Mouse (Mus musculus) thymus, adult 2 months (tissue): Measurements from ENCODE around the gene Col4a2.

Source experiments
- CTCF ChIP-seq: fragments of 200-500 bp; IDR thresholded peaks from 2 replicates; pipeline ENCODE4 v1.5.1; 2012; ENCODE audit warnings: mild to moderate bottlenecking, control low read depth, low read length, moderate library complexity, borderline replicate concordance; ENCODE audit not compliant: control insufficient read depth, poor library complexity, insufficient read depth; ENCODE audit errors: extremely low read depth
- POLR2A ChIP-seq: fragments of 200-500 bp; IDR thresholded peaks from 2 replicates; pipeline ENCODE4 v1.6.1; 2012; ENCODE audit warnings: mild to moderate bottlenecking, low read length, control low read depth, moderate library complexity; ENCODE audit not compliant: control insufficient read depth, poor library complexity, insufficient read depth; ENCODE audit errors: extremely low read depth

DNA sequence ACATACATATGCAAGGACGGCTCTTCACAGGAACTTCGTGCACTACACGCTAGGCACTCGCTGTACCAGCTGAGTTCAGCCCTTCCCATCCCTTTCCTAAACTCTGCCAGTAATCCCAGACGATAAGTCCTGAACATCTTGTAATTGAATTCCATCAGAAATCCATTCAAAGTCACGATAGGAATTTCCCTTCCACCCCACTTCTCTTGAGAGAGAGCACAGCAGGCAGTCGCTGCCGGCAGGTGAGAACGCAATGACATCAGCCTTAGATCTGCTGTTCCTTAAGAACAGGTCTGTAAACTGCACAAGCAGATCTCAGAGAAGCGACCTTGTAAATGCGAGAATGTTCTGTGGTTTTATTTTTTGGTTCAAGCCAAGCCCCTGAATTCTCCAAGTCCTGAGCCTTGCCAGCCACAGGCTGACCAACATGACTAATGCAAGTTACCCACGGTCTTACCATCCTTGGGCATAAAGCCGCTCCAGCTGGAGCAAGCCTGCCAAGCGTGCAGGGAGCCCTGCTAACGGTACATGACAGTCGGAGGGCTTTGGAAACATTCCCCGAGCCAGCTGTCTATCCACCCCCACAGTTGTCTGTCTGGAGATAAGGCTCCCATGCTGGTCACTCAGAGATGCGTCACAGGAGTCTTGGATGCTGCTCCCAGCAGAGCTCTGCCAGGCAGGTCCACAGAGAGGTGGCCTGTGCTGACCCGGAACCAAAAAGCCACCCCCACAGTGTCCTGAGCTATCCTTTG lies 69.6 kb downstream of the Col4a2 start:
- TF ChIP-seq POLR2A (no peak), CTCF (no peak)
